Mouse (Mus musculus): ENCODE data around the gene Lsp1.

GRCm38 (mm10) chr7:142522352-142522751 is 61.7 kb downstream of the Lsp1 start:
- TF ChIP-seq POLR2A (IDR thresholded peaks at IDR 0.05; ENCODE audit: extremely low read depth, insufficient read depth, low read length) (no peak), CTCF (IDR thresholded peaks at IDR 0.05; ENCODE audit: low read depth, low read length) (peak; percentile 84)
